Mouse (Mus musculus): ENCODE results near the gene Magi2.
"Not testable (repeated sequence)": the region's sequence is repeated elsewhere in the genome, so short reads cannot be mapped to it uniquely, and the experiment has no call there.

The Magi2 gene

DNA sequence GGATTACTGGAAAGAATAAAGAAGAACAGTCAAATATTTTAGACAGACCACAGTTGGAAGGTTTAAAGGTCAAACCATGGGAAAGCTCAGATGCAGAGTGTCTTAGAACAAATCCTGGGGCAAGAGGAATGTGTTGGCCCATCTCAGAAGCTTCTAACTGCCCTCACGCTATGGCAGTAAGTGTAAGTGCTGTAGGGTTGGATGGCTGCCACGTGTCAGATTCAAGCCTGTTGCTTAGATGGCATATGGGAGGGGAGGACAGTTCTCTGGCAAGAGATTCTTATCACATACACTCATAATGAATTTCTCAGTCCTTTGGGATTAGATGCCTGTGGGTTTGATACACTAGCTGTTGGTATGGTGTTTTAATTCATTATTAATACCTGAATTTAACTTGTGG is 238.5 kb downstream of the Magi2 start:
- peak; percentile 13 for DNase-seq

GRCm38 (mm10) chr5:19472851-19473439 is 246.1 kb downstream of the Magi2 start:
- DNase-seq = no peak

DNA sequence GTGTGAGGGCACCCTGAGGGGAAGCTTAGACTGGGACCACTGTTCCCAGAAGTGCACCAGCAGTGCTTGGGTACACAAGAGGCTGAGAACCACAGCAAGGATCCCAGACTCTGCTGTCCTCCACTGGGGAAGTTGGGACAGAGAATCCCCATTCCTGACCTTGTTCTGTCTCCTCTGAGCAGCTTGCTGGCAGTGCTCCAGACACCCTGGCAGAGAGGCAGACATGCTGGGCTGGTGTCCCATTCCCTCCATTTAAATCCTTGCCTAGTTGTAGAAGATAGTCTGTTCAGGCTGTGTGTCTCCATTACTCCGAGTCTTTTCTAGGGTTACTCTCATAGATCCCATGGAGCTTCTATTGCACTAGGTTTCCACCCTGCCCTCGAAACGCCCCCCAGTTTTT is 256.1 kb downstream of the Magi2 start:
- DNase-seq = peak; percentile 33

GRCm38 (mm10) chr5:19487947-19488346 is 261.1 kb downstream of the Magi2 start:
- no peak for DNase-seq

- no peak for DNase-seq
Measured at GRCm38 (mm10) chr5:19501005-19501404, 274.2 kb downstream of the Magi2 start.

GRCm38 (mm10) chr5:19522168-19522567 is 295.3 kb downstream of the Magi2 start:
- DNase-seq = peak; percentile 19

- no peak for DNase-seq
Measured at GRCm38 (mm10) chr5:19539348-19539747, 312.5 kb downstream of the Magi2 start.

DNA sequence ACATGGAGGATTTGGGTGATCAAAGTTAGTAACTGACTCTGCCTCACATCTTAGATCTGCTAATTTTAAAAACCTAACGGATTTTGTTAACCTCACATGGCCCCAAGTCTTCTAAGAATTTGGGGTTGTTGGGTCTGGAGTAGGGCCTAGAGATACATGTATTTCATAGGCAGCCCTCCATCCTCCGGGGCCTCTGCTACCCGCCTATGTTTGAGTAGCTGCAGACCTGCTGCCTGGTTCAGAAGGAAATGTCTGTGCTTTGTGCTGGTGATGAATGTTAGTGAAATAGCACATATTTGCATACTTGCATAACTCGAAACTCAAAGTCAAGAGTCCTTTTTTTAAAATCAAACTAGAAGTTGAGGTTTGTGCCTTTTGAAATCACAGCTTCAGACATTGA is 319.6 kb downstream of the Magi2 start:
- no peak for DNase-seq

DNA sequence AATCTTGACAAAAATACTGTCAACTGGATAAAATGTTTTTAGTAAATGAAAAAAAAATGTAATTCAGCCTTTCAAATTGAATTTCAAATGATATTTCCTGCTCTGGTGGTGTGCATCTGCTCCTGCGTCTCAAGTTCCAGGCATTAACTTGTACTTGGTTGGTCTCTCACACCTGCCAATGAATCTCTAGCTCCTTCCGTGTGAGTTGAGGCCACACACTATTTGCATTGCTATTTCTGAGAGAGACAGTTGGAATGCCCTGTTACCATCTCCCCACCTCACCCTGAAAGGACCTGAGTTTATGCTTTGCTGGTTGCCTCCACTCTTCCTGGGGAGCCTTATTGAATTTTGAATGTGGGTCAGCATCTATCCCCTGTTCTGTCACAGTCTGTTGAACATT is 320.1 kb downstream of the Magi2 start:
- no peak for DNase-seq

- no peak for DNase-seq
Measured at GRCm38 (mm10) chr5:19553510-19553909, 326.7 kb downstream of the Magi2 start.

DNA sequence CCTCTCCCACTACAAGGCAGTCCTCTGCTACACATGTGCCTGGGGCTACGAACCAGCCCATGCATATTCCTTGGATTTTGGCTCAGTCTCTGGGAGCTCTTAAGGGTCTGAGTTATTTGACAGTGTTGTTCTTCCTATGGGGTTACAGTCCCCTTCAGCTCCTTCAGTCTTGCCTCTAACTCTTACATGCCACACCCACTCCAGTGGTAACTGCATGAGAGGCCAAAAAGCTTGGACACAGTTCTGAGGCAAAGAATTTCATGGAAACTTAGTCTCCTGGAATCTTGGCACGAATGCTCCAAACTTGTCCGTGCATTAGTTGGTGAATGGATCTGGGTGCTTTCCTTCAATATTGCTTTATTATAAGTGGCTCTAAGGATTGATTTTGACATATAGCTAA is 338.8 kb downstream of the Magi2 start:
- no peak for DNase-seq

DNA sequence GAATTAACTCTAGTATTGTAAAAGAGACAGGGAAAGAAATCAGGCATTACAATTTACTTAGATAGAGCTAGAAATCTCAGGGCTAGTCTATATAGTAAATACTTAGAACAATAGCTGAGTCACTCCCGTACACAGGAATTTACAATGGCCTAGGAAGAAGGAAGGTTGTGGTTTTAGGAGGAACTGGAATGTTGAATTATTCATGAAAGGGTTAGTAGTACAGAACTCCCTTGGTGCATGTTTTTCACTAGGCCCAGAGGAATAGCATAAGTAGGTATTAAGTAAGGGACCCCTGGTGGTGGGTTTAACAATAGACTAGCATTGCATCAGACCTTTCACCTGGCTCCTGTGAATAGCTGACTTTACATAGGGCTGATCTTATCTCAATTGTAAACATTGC is 339.3 kb downstream of the Magi2 start:
- DNase-seq = not testable (repeated sequence)

GRCm38 (mm10) chr5:19607700-19608099 is 380.9 kb downstream of the Magi2 start:
- no peak for DNase-seq

DNA sequence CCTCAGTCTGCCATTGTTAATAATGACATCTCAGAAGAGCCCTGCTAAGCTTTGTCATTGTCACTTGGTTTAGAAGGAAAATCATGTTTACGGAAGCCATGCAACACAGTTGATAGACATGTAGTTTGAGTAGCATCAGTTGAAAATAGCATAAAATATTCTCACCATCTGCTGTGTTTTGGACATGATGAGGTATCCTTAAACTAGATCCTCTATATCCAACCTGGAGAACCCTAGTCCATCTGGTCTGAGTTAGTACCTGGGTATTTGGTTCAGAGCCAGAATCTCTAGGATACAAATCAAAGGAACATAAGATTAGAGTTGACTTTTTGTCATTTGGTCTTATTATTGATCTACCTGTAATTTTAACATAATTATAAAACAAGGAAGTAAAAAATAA is 385.0 kb downstream of the Magi2 start:
- no peak for DNase-seq

DNA sequence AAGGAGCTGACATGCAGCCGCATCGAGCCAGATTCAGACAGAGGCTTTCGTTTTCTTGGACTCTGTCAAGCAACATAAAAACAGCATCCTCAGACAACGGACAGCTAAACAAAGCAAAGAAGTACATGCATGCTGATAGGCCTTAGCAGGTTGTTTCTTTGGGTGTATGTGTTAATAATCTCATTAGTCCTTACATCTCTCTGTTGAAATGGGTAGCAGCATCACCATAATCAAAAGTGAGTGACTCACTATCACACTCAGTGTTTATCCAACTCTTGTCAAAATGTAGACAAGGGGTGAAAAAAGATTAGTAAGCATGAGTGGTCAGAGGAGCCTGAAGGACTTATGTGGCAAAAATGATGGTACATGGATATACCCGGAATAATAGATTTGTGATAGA is 394.8 kb downstream of the Magi2 start:
- DNase-seq = no peak

DNA sequence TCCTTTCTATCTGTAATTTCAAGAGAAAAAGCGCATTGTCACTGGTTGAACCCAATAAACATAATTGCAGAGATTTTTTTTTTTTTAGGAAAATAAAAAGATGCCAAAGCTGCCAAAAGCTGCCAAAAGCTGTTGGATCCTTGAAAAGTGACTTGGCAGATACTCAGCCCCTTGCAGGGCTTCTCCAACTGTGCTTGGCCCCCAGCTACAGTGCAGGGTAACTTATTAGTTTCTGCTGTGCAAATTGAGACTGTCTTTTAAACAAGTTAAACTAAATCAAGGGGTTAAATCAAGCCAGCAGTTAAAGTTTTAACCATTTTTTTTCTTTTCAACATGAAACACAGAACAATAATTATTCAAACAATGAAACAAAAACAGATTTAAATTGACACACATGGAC is 407.1 kb downstream of the Magi2 start:
- DNase-seq = no peak

DNA sequence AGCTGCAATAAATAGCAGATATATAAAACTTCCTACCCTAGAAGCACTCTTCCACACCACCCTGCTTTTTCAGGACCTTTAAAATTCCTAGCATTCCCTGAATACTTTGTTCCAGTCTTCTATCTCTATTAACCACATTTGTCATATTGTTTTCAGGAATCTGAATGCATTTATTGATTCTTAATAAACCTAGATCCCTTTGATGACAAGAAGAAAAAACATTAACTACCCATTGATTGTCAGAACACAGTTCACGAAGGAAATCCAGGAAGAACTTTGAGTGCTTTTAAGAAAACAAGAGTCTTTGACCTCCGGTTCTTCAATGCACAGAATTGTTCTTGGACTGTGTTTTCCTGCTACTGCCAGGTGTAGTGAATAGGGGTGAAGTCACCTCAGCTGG is 411.0 kb downstream of the Magi2 start:
- no peak for DNase-seq

DNA sequence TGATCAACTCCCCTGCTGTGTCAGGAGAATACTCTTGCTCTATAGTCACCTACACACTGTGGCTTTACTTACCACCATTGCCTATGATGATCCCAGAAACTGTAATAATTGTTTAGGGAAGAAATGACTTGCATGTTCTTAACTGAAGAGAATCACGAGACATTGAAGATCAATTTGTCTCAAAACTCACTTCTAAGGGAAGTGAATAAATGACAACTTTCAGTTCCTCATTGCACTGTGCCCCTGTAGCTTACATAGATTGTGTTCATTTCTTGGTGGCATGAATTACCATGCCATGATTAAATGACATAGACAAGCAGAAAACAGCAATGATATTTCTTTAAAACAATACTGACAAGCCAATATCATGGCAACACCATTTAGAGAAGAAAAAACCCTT is 429.1 kb downstream of the Magi2 start:
- no peak for DNase-seq

- DNase-seq = no peak
Measured at GRCm38 (mm10) chr5:19666416-19666815, 439.6 kb downstream of the Magi2 start.

DNA sequence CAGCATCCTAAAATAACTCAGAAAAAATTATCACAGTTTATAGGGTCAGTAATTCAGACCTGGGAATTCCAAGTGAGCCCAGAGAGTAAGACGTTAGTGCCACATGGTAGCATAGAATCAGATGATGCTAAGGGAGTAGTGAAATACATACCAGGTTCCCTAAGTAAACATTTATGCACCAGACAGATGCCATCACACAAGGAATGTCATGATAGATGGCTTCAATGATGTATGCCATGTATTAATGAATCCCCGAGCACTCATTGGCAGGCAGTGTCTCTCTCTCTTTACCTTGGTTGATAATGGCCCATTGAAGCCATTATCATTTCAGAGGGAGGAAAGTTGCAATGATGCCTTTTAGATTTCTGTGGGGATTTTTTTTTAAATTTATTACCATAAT is 490.5 kb downstream of the Magi2 start:
- DNase-seq = no peak

GRCm38 (mm10) chr5:19726277-19726676 is 499.4 kb downstream of the Magi2 start:
- no peak for DNase-seq

GRCm38 (mm10) chr5:19745376-19745775 is 518.5 kb downstream of the Magi2 start:
- no peak for DNase-seq

- DNase-seq = no peak
Measured at GRCm38 (mm10) chr5:19745916-19746315, 519.1 kb downstream of the Magi2 start.

DNA sequence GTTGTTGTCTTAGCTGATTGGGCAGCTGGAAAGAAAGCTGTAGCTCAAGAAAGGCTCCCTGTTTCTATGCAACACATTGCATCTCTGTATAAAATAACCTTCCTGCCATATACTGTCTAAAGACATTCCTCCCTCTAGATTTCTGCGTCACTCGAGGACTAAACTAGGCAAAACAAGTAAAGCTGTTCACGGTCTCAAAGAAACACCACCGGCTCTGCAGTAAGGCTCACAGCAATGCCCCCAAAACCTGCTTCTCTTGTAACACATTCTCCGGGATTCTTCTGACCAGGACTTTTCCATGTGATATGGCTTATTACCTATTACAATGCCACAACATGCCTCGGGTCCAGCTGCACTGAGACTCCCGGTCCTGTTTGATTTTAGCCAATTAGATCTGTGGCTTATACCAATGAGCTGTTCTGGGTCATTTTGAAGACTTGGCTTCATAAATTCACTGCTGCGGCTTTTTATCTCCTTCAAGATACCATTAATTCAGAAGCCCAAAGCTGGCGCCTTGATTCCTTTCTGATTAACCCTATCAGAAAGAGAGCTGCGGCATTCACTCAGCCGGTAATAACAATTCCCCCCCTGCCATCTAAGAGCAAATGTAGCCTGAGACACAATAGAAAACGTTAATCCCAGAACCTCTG is 520.2 kb downstream of the Magi2 start:
- no peak for DNase-seq

GRCm38 (mm10) chr5:19747631-19748030 is 520.8 kb downstream of the Magi2 start:
- no peak for DNase-seq

All from kidney, postnatal 10 days (tissue).